Mouse (Mus musculus) cortical plate, adult 2 months (tissue): Measurements from ENCODE around the gene Rec114.

ENCODE experiments used
- CTCF ChIP-seq: fragments of 200-500 bp; IDR thresholded peaks from 2 replicates; pipeline ENCODE4 v1.5.1; 2011; ENCODE audit warnings: mild to moderate bottlenecking, control low read depth, low read length; ENCODE audit not compliant: insufficient read depth; ENCODE audit errors: extremely low read depth
- POLR2A ChIP-seq: fragments of 200-500 bp; IDR thresholded peaks from 2 replicates; pipeline ENCODE4 v1.6.1; 2011; ENCODE audit warnings: mild to moderate bottlenecking, low read length, control low read depth; ENCODE audit not compliant: insufficient read depth; ENCODE audit errors: extremely low read depth

DNA sequence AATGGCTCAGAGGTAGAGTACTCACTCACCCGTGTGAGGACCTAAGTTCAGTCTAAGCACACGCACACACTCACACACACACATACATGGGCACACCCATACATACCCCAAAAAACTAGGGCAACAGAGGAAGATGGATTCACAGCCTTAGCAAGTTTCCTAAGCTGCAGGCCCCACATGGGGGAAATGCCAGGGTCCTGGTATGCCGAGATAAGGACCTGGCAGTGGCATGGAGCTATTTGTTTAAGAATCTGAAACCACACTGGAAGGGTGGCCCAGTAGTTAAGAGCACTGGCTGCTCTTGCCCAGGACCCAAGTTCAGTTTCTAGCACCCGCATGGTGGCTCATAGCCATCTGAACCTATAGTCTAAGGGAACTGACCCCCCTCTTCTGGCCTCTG is 19.4 kb upstream of the Rec114 start:
- TF ChIP-seq CTCF (no peak), POLR2A (no peak)
